Mouse (Mus musculus): ENCODE measurements at regions not wholly inside any gene's neighbourhood (a gene's known extent, or its start where the extent isn't known, plus 50 kb on each side); places are given as distances from the start of the nearest gene placed in this dataset.

- no peak for DNase-seq (ENCODE audit: low read depth, low spot score)
Observed at GRCm38 (mm10) chr7:37908618-37909130, 114.7 kb downstream of the Uri1 start.

- no peak for DNase-seq (ENCODE audit: low read depth, low spot score)
Observed at GRCm38 (mm10) chr7:37893885-37894284, 120.4 kb upstream of the Zfp536 start.

- peak; percentile 10 for DNase-seq (ENCODE audit: low read depth, low spot score)
Observed at GRCm38 (mm10) chr7:37874382-37874781, 100.9 kb upstream of the Zfp536 start.

GRCm38 (mm10) chr7:37870956-37871355 lies 97.5 kb upstream of the Zfp536 start:
- DNase-seq (ENCODE audit: low read depth, low spot score): peak; percentile 22

GRCm38 (mm10) chr7:37866468-37866867 lies 93.0 kb upstream of the Zfp536 start:
- no peak for DNase-seq (ENCODE audit: low read depth, low spot score)

GRCm38 (mm10) chr7:37851471-37851870 lies 78.0 kb upstream of the Zfp536 start:
- DNase-seq (ENCODE audit: low read depth, low spot score): no peak

- DNase-seq (ENCODE audit: low read depth, low spot score): no peak
Observed at GRCm38 (mm10) chr7:37845201-37845600, 71.8 kb upstream of the Zfp536 start.

GRCm38 (mm10) chr7:37842000-37842513 lies 68.6 kb upstream of the Zfp536 start:
- peak; percentile 37 for DNase-seq (ENCODE audit: low read depth, low spot score)

GRCm38 (mm10) chr7:37841549-37841948 lies 68.1 kb upstream of the Zfp536 start:
- no peak for DNase-seq (ENCODE audit: low read depth, low spot score)

GRCm38 (mm10) chr7:37837883-37838282 lies 64.4 kb upstream of the Zfp536 start:
- no peak for DNase-seq (ENCODE audit: low read depth, low spot score)

GRCm38 (mm10) chr7:37837372-37837771 lies 63.9 kb upstream of the Zfp536 start:
- no peak for DNase-seq (ENCODE audit: low read depth, low spot score)

GRCm38 (mm10) chr7:37833420-37833819 lies 60.0 kb upstream of the Zfp536 start:
- no peak for DNase-seq (ENCODE audit: low read depth, low spot score)

GRCm38 (mm10) chr7:37832322-37832721 lies 58.9 kb upstream of the Zfp536 start:
- no peak for DNase-seq (ENCODE audit: low read depth, low spot score)

GRCm38 (mm10) chr7:37825766-37826165 lies 52.3 kb upstream of the Zfp536 start:
- no peak for DNase-seq (ENCODE audit: low read depth, low spot score)
